Mouse (Mus musculus): Measurements from ENCODE around the gene Abhd17a.

DNA sequence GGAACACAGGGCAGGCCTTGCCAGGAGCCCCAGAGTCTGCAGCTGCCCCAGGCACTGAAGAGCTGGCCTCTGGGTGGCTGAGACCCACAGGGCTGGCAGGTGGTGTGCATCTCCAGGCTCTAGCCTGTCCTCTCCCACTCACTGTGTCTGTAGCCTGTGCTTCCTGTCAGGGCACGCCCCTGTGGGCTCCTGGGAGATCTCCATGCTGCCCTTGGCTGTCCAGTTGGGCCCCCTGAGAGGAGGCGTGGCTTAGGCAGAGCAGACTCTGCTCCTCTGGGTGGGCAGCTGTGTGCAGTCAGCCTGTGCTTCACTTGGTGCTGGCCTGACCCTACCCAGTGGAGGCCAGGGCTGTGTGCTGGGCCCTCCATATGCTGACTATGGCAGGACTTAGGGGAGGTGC, 37.5 kb upstream of the Abhd17a start:
- TF ChIP-seq CTCF (IDR thresholded peaks at IDR 0.05; ENCODE audit: borderline replicate concordance, control insufficient read depth, extremely low read depth, insufficient read depth, low read length, poor library complexity) = no peak
- no peak for TF ChIP-seq POLR2A (IDR thresholded peaks at IDR 0.05; ENCODE audit: control insufficient read depth, extremely low read depth, insufficient read depth, low read length, poor library complexity)

Measured in thymus, adult 2 months (tissue).